Mouse (Mus musculus) heart, adult 18-20 months (tissue): ENCODE measurements around the gene Rgs4. TPM values are rescaled to one million over a fixed set of nuclear protein-coding genes. Genes with fewer than 3 reads are reported as not detected.

Experiments used
- total RNA-seq, 2 experiments: library from RNA; stranded (reverse); gene quantifications; 2 replicates each; pipeline ENCODE4 v1.2.3; 2021

The Rgs4 gene
- total RNA-seq, 2 experiments from 2014 or later = 10.5 to 14.0 TPM

Other genes with a start within 250 kb of the Rgs4 start
- under 1 TPM; 0.30 to 0.33 TPM for gene Nuf2, start 216.2 kb downstream of the Rgs4 start, total RNA-seq
- gene Rgs5, start 92.1 kb downstream of the Rgs4 start, total RNA-seq = 100 to 1,000 TPM; 266 to 304 TPM
- under 1 TPM in 1 of 2 experiments, not detected in 1; 0.31 TPM for gene Ccdc190, start 181.0 kb upstream of the Rgs4 start, total RNA-seq
- gene Hsd17b7, start 221.6 kb upstream of the Rgs4 start, total RNA-seq = 10 to 100 TPM; 15.0 TPM